Mouse (Mus musculus) liver, adult 2 months (tissue): ENCODE results near the gene Map6.

Experiments
- CTCF ChIP-seq: fragments of 200-500 bp; IDR thresholded peaks from 2 replicates; pipeline ENCODE4 v1.5.1; 2011; ENCODE audit warnings: low read depth, low read length, control low read depth
- POLR2A ChIP-seq: fragments of 200-500 bp; IDR thresholded peaks from 2 replicates; pipeline ENCODE4 v1.6.1; 2011; ENCODE audit warnings: low read length, control low read depth; ENCODE audit not compliant: insufficient read depth; ENCODE audit errors: extremely low read depth

DNA sequence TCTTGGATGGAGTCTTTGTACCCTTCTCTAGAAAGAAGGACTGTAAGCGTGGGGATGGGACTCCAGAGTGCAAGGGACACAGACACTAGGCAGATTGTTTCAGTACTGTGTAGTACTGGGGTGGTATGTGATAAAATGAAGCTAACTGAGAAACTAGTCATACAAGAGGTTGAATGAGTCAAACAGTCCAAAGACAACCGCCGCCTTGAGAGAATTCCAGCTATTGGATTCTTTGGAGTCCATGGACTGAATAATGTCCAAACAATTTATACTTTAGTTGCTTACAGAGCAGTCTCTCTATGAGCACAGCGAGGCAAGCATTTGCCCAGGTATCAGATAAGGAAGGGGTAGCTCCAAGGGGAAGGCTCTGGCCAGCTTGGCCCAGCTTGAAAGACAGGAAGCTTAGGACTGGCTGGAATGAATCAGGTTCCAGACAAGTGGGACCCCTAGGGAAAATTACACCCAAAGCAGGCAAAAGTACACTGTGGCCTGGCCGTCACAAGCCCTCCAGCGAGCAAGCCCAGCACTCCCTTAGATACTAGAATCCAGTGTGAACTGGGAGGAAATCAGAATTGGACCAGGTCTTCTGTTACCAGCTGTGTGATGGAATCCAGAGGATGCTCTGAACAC is 55.6 kb downstream of the Map6 start:
- TF ChIP-seq POLR2A, result no peak
- no peak for TF ChIP-seq CTCF
